Mouse (Mus musculus) E14TG2a.4 (cell line): ENCODE measurements around the gene Nrxn3.

Experiments used
- CTCF ChIP-seq: conservative IDR thresholded peaks from 2 replicates; pipeline ENCODE4 v1.5.1; 2014; ENCODE audit warnings: low read length
- NANOG ChIP-seq: IDR thresholded peaks from 2 replicates; pipeline ENCODE4 v1.6.1; 2014; ENCODE audit warnings: borderline replicate concordance, low read length, mixed read lengths

- TF ChIP-seq CTCF (no peak), NANOG (no peak)
These were observed 1067.3 kb downstream of the Nrxn3 start for GRCm38 (mm10) chr12:89789981-89790380.
